Mouse (Mus musculus) granulocyte monocyte progenitor cell, adult 5-6 weeks (primary cell): ENCODE measurements around the gene Kif6. TPM values are rescaled to one million over a fixed set of nuclear protein-coding genes. Genes with fewer than 3 reads are reported as not detected.

Source experiments
- total RNA-seq, 2 experiments: library from RNA; stranded (forward) in 1 of 2; stranded (reverse) in 1 of 2; fragments of 200-712, 200-1000 nt in 1 of 2; fragments of >200 nt in 1 of 2; fragmentation: Nextera tagmentation in 1 of 2; gene quantifications; 2 replicates each; pipeline ENCODE4 v1.2.3; 2014 to 2017

The Kif6 gene
- total RNA-seq, 2 experiments from 2014 or later, result not detected

Other genes starting within 250 kb of the Kif6 start
- 41.5 and 45.1 TPM in 2 replicates for gene Mocs1, start 186.8 kb upstream of the Kif6 start, total RNA-seq (2014; fragmentation: Nextera tagmentation)
- 14.2 and 15.7 TPM in 2 replicates for gene Mocs1, start 186.8 kb upstream of the Kif6 start, total RNA-seq (2017)
- gene Daam2, start 50.8 kb upstream of the Kif6 start, total RNA-seq (2014; fragmentation: Nextera tagmentation), result not detected in 2 replicates
- gene Daam2, start 50.8 kb upstream of the Kif6 start, total RNA-seq (2017), result 0.04 TPM in 1 of 2 replicates, not detected in the other